Mouse (Mus musculus): Measurements from ENCODE around the gene Trim14. TPM values are rescaled to one million over a fixed set of nuclear protein-coding genes. Genes with fewer than 3 reads are reported as not detected.

The Trim14 gene
- total and polyA plus RNA-seq, 2 experiments from 2014 or later, result 0.73 to 1.4 TPM

GRCm38 (mm10) chr4:46497286-46497892 lies 38.6 kb downstream of the Trim14 start:
- no peak overlapping the region for H3K27ac ChIP-seq (ENCODE audit: low read depth, low read length)
- H3K36me3 ChIP-seq (ENCODE audit: insufficient read depth), result peaks cover 66% of the 10 kb centered on the region
- WGBS, result 51% methylated on average over 4 of the region's 4 CpGs
- no peak overlapping the region for H3K4me3 ChIP-seq (ENCODE audit: low read depth, low read length)
- H3K9me3 ChIP-seq (ENCODE audit: low read length), result no peaks in the 10 kb centered on the region
- peak; percentile 91 for TF ChIP-seq CTCF (IDR thresholded peaks at IDR 0.05; ENCODE audit: low read depth)
- DNase-seq (peak; percentile 70), ATAC-seq (peak; percentile 55; the same call in 1 of the 2 replicates)
- no peaks in the 10 kb centered on the region for H3K4me1 ChIP-seq (ENCODE audit: insufficient read depth)
- no peak overlapping the region for H3K9ac ChIP-seq
- H3K4me2 ChIP-seq (ENCODE audit: low read depth), result no peak overlapping the region
- H3K27me3 ChIP-seq (ENCODE audit: insufficient read depth, low read length), result no peaks in the 10 kb centered on the region

- Histone ChIP-seq H3K4me1 (ENCODE audit: insufficient read depth) (peaks cover under 1% of the 10 kb centered on the region; the same call in 1 of the 2 replicates), H3K9ac (no peak overlapping the region), H3K4me2 (ENCODE audit: low read depth) (no peak overlapping the region), H3K27me3 (ENCODE audit: insufficient read depth, low read length) (no peaks in the 10 kb centered on the region), H3K27ac (ENCODE audit: low read depth, low read length) (no peak overlapping the region), H3K36me3 (ENCODE audit: insufficient read depth) (peaks cover 49% of the 10 kb centered on the region), H3K4me3 (ENCODE audit: low read depth, low read length) (no peak overlapping the region), H3K9me3 (ENCODE audit: low read length) (no peaks in the 10 kb centered on the region)
- TF ChIP-seq CTCF (IDR thresholded peaks at IDR 0.05; ENCODE audit: low read depth), result no peak
- DNase-seq, result no peak
- no peak for ATAC-seq
- 91% methylated on average over 12 of the region's 12 CpGs for WGBS
Measured at GRCm38 (mm10) chr4:46495543-46495942, 40.4 kb downstream of the Trim14 start.

DNA sequence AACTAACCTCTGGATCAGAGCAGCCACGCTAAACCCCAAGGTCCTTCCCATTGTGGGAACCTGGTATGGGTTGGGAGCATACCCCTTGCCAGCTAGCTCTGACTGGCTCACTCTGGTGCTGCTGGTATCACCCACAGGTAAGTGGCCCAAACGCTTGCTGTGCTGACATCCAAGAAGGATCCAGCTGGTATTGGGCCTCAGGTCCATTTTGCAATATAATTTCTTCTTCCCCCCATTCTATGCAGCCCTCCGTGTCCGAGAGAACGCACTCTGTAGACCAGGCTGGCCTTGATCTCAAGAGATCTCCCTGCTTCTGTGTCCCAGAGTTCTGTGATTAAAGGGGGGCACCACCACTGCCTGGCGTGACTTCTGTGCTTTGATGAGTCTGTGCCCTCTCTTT lies 42.9 kb downstream of the Trim14 start:
- Histone ChIP-seq H3K27me3 (ENCODE audit: insufficient read depth, low read length) (no peaks in the 10 kb centered on the region), H3K36me3 (ENCODE audit: insufficient read depth) (peaks cover 36% of the 10 kb centered on the region), H3K27ac (ENCODE audit: low read depth, low read length) (no peak overlapping the region), H3K4me1 (ENCODE audit: insufficient read depth) (peaks cover 9% of the 10 kb centered on the region; the same call in 1 of the 2 replicates), H3K4me3 (ENCODE audit: low read depth, low read length) (no peak overlapping the region), H3K4me2 (ENCODE audit: low read depth) (no peak overlapping the region), H3K9ac (no peak overlapping the region), H3K9me3 (ENCODE audit: low read length) (no peaks in the 10 kb centered on the region)
- 93% methylated on average over 6 of the region's 6 CpGs for WGBS
- no peak for DNase-seq
- no peak for ATAC-seq
- TF ChIP-seq CTCF (IDR thresholded peaks at IDR 0.05; ENCODE audit: low read depth), result no peak

- Histone ChIP-seq H3K4me1 (ENCODE audit: insufficient read depth) (peaks cover 9% of the 10 kb centered on the region; the same call in 1 of the 2 replicates), H3K4me2 (ENCODE audit: low read depth) (peak within 1 kb of the TSS; percentile 76), H3K9ac (peak within 1 kb of the TSS; percentile 71), H3K27ac (ENCODE audit: low read depth, low read length) (peak within 1 kb of the TSS; percentile 69), H3K4me3 (ENCODE audit: low read depth, low read length) (peak within 1 kb of the TSS; percentile 85), H3K27me3 (ENCODE audit: insufficient read depth, low read length) (no peaks in the 10 kb centered on the region), H3K36me3 (ENCODE audit: insufficient read depth) (peaks cover 12% of the 10 kb centered on the region), H3K9me3 (ENCODE audit: low read length) (no peaks in the 10 kb centered on the region)
- ATAC-seq, result peak; percentile 100
- WGBS, result under 1% methylated on average over 57 of the region's 58 CpGs
- no peak for TF ChIP-seq CTCF (IDR thresholded peaks at IDR 0.05; ENCODE audit: low read depth)
- peak; percentile 97 for DNase-seq
Measured at GRCm38 (mm10) chr4:46489028-46489925, 46.7 kb downstream of the Trim14 start, which contains the start of gene Nans. Gene Nans (plus strand): TSS chr4:46489248.

- H3K9me3 ChIP-seq (ENCODE audit: low read length), result no peaks in the 10 kb centered on the region
- H3K27me3 ChIP-seq (ENCODE audit: insufficient read depth, low read length), result no peaks in the 10 kb centered on the region
- H3K4me3 ChIP-seq (ENCODE audit: low read depth, low read length), result no peak overlapping the region
- H3K4me2 ChIP-seq (ENCODE audit: low read depth), result no peak overlapping the region
- DNase-seq (no peak), ATAC-seq (no peak)
- 90% methylated on average over 5 of the region's 5 CpGs for WGBS
- no peak overlapping the region for H3K9ac ChIP-seq
- H3K27ac ChIP-seq (ENCODE audit: low read depth, low read length), result no peak overlapping the region
- peaks cover 9% of the 10 kb centered on the region; the same call in 1 of the 2 replicates for H3K4me1 ChIP-seq (ENCODE audit: insufficient read depth)
- no peaks in the 10 kb centered on the region for H3K36me3 ChIP-seq (ENCODE audit: insufficient read depth)
- TF ChIP-seq CTCF (IDR thresholded peaks at IDR 0.05; ENCODE audit: low read depth), result no peak
Measured at GRCm38 (mm10) chr4:46487348-46487747, 48.6 kb downstream of the Trim14 start.

GRCm38 (mm10) chr4:46485696-46486417 lies 50.1 kb downstream of the Trim14 start:
- Histone ChIP-seq H3K4me3 (ENCODE audit: low read depth, low read length) (no peak overlapping the region), H3K27ac (ENCODE audit: low read depth, low read length) (no peak overlapping the region), H3K36me3 (ENCODE audit: insufficient read depth) (no peaks in the 10 kb centered on the region), H3K4me2 (ENCODE audit: low read depth) (no peak overlapping the region), H3K27me3 (ENCODE audit: insufficient read depth, low read length) (no peaks in the 10 kb centered on the region), H3K9me3 (ENCODE audit: low read length) (no peaks in the 10 kb centered on the region), H3K4me1 (ENCODE audit: insufficient read depth) (peaks cover 9% of the 10 kb centered on the region; the same call in 1 of the 2 replicates), H3K9ac (no peak overlapping the region)
- 63% methylated on average over 14 of the region's 14 CpGs for WGBS
- DNase-seq (no peak), ATAC-seq (no peak)
- TF ChIP-seq CTCF (IDR thresholded peaks at IDR 0.05; ENCODE audit: low read depth), result no peak
